Mouse (Mus musculus) testis, postnatal 14 days (tissue): ENCODE data around the gene Elmo3.

Experiments
- DNase-seq: peaks from one replicate; pipeline ENCODE4 v3.0.0; 2021; ENCODE audit warnings: low spot score

Elmo3 gene

GRCm38 (mm10) chr8:105298351-105299252, 6.8 kb upstream of the Elmo3 start:
- DNase-seq = no peak

- DNase-seq = no peak
Measured at GRCm38 (mm10) chr8:105299962-105300361, 5.4 kb upstream of the Elmo3 start.

GRCm38 (mm10) chr8:105303396-105303795, 2.0 kb upstream of the Elmo3 start:
- no peak for DNase-seq

- no peak for DNase-seq
Measured at GRCm38 (mm10) chr8:105303874-105304273, 1.5 kb upstream of the Elmo3 start.

- no peak for DNase-seq
Measured at GRCm38 (mm10) chr8:105304325-105305210, 833 bp upstream of the Elmo3 start.

GRCm38 (mm10) chr8:105306146-105306691, 818 bp downstream of the Elmo3 start:
- no peak for DNase-seq

GRCm38 (mm10) chr8:105307670-105308069, 2.3 kb downstream of the Elmo3 start:
- no peak for DNase-seq

- no peak for DNase-seq
Measured at GRCm38 (mm10) chr8:105308428-105308827, 3.0 kb downstream of the Elmo3 start.

GRCm38 (mm10) chr8:105309142-105309847, 3.9 kb downstream of the Elmo3 start:
- DNase-seq = no peak

- no peak for DNase-seq
Measured at GRCm38 (mm10) chr8:105310118-105310517, 4.7 kb downstream of the Elmo3 start.

GRCm38 (mm10) chr8:105311718-105312117, 6.3 kb downstream of the Elmo3 start:
- DNase-seq = no peak

GRCm38 (mm10) chr8:105312891-105313481, 7.6 kb downstream of the Elmo3 start:
- no peak for DNase-seq

GRCm38 (mm10) chr8:105313622-105314402, 8.4 kb downstream of the Elmo3 start:
- no peak for DNase-seq

GRCm38 (mm10) chr8:105315073-105315769, 9.8 kb downstream of the Elmo3 start:
- DNase-seq = no peak

GRCm38 (mm10) chr8:105317941-105318340, 12.5 kb downstream of the Elmo3 start:
- no peak for DNase-seq

GRCm38 (mm10) chr8:105318662-105319190, 13.3 kb downstream of the Elmo3 start:
- no peak for DNase-seq

GRCm38 (mm10) chr8:105323183-105323582, 17.8 kb downstream of the Elmo3 start:
- DNase-seq = no peak

GRCm38 (mm10) chr8:105325641-105326093, 20.3 kb downstream of the Elmo3 start:
- DNase-seq = no peak

GRCm38 (mm10) chr8:105326141-105326672, 20.8 kb downstream of the Elmo3 start, which contains the start of the genes Lrrc29 and Tmem208:
Lrrc29 (minus strand) TSS chr8:105326278.
Tmem208 (plus strand) TSS chr8:105326354.
- DNase-seq = peak; percentile 96
